Mouse (Mus musculus) MEL (cell line): ENCODE results near the gene E130208F15Rik. TPM values are rescaled to one million over a fixed set of nuclear protein-coding genes. Genes with fewer than 3 reads are reported as not detected.

Experiments
- DNase-seq: peaks from one replicate; pipeline ENCODE4 v3.0.0; 2011; ENCODE audit warnings: low read depth, low spot score
- H3K27ac ChIP-seq: 2 replicates; pipeline ENCODE4 v1.5.1; 2012; ENCODE audit warnings: low read depth, mild to moderate bottlenecking, control low read depth, low read length, moderate library complexity; ENCODE audit not compliant: control insufficient read depth
- H3K27me3 ChIP-seq, 2 experiments: fragments of 150-350 bp in 1 of 2; sonication (generic) in 1 of 2; 2 replicates each; pipeline ENCODE4 v1.6.1; 2012; ENCODE audit warnings: low read length in 2 of 2, mild to moderate bottlenecking in 2 of 2, improper control_type of control experiment in 1 of 2, moderate library complexity in 1 of 2; ENCODE audit not compliant: insufficient read depth in 2 of 2, control insufficient read depth in 1 of 2
- H3K36me3 ChIP-seq, 2 experiments: 2 replicates each; pipeline ENCODE4 v1.6.1; 2012 to 2014; ENCODE audit warnings: low read length in 2 of 2, improper control_type of control experiment in 1 of 2, inconsistent platforms in 1 of 2, mild to moderate bottlenecking in 1 of 2; ENCODE audit not compliant: insufficient read depth in 2 of 2, control insufficient read depth in 1 of 2
- H3K4me1 ChIP-seq, 2 experiments: fragments of 150-350 bp in 1 of 2; sonication (generic) in 1 of 2; 2 replicates each; pipeline ENCODE4 v1.6.1; 2012; ENCODE audit warnings: low read length in 2 of 2, improper control_type of control experiment in 1 of 2, mild to moderate bottlenecking in 1 of 2; ENCODE audit not compliant: insufficient read depth in 2 of 2, control insufficient read depth in 1 of 2
- H3K4me3 ChIP-seq, 2 experiments: fragments of 150-350 bp in 1 of 2; sonication (generic) in 1 of 2; 2 replicates each; pipeline ENCODE4 v1.5.1; 2012; ENCODE audit warnings: low read depth in 2 of 2, low read length in 2 of 2, mild to moderate bottlenecking in 2 of 2, moderate library complexity in 2 of 2, control low read depth in 1 of 2, improper control_type of control experiment in 1 of 2; ENCODE audit not compliant: control insufficient read depth in 1 of 2, insufficient read depth in 1 of 2
- H3K79me2 ChIP-seq: 2 replicates; pipeline ENCODE4 v1.6.1; 2012; ENCODE audit warnings: mild to moderate bottlenecking, low read length, moderate library complexity; ENCODE audit not compliant: control insufficient read depth, poor library complexity, insufficient read depth
- H3K9ac ChIP-seq: 2 replicates; pipeline ENCODE4 v1.6.1; 2012; ENCODE audit warnings: low read depth, mild to moderate bottlenecking, control low read depth, low read length, moderate library complexity; ENCODE audit not compliant: control insufficient read depth, poor library complexity, severe bottlenecking
- H3K9me3 ChIP-seq: fragments of 150-350 bp; sonication (generic); replicated peaks from 2 replicates; pipeline ENCODE4 v1.6.1; 2012; ENCODE audit warnings: mild to moderate bottlenecking, low read length, improper control_type of control experiment, moderate library complexity; ENCODE audit not compliant: insufficient read depth
- BHLHE40 ChIP-seq: IDR thresholded peaks from 2 replicates; pipeline ENCODE4 v1.6.1; 2012; ENCODE audit warnings: low read depth, mild to moderate bottlenecking, inconsistent platforms, low read length, improper control_type of control experiment, borderline replicate concordance
- CTCF ChIP-seq, 3 experiments: IDR thresholded peaks in 2 of 3; conservative IDR thresholded peaks in 1 of 3; 2 replicates each; pipeline ENCODE4 v1.5.1; 2011 to 2012; ENCODE audit warnings: low read length in 3 of 3, low read depth in 2 of 3, mild to moderate bottlenecking in 2 of 3, improper control_type of control experiment in 1 of 3, inconsistent platforms in 1 of 3, mixed read lengths in 1 of 3, moderate library complexity in 1 of 3; ENCODE audit not compliant: control insufficient read depth in 1 of 3, insufficient read depth in 1 of 3, poor library complexity in 1 of 3, severe bottlenecking in 1 of 3
- ELF1 ChIP-seq: IDR thresholded peaks from 2 replicates; pipeline ENCODE4 v1.6.1; 2014; ENCODE audit warnings: low read depth, mild to moderate bottlenecking, inconsistent platforms, low read length, improper control_type of control experiment, moderate library complexity
- EP300 ChIP-seq, 2 experiments: IDR thresholded peaks; 2 replicates each; pipeline ENCODE4 v1.6.1; 2011; ENCODE audit warnings: improper control_type of control experiment in 2 of 2, low read length in 2 of 2, low read depth in 1 of 2, mild to moderate bottlenecking in 1 of 2
- ETS1 ChIP-seq: IDR thresholded peaks from 2 replicates; pipeline ENCODE4 v1.6.1; 2012; ENCODE audit warnings: low read depth, mild to moderate bottlenecking, inconsistent platforms, low read length, improper control_type of control experiment, moderate library complexity
- GABPA ChIP-seq: IDR thresholded peaks from 2 replicates; pipeline ENCODE4 v1.6.1; 2012; ENCODE audit warnings: low read depth, mild to moderate bottlenecking, inconsistent platforms, low read length, improper control_type of control experiment, moderate library complexity
- GATA1 ChIP-seq: IDR thresholded peaks from 2 replicates; pipeline ENCODE4 v1.6.1; 2011; ENCODE audit warnings: low read depth, low read length, improper control_type of control experiment
- HCFC1 ChIP-seq: IDR thresholded peaks from 2 replicates; pipeline ENCODE4 v1.6.1; 2012; ENCODE audit warnings: low read depth, mild to moderate bottlenecking, inconsistent platforms, low read length, improper control_type of control experiment, moderate library complexity
- JUND ChIP-seq: IDR thresholded peaks from 2 replicates; pipeline ENCODE4 v1.6.1; 2011; ENCODE audit warnings: low read depth, mild to moderate bottlenecking, improper control_type of control experiment, low read length
- KAT2A ChIP-seq: conservative IDR thresholded peaks from 2 replicates; pipeline ENCODE4 v1.6.1; 2012; ENCODE audit warnings: low read depth, low read length, improper control_type of control experiment, inconsistent platforms
- MAFK ChIP-seq: IDR thresholded peaks from 2 replicates; pipeline ENCODE4 v1.6.1; 2011; ENCODE audit warnings: low read depth, mild to moderate bottlenecking, low read length, improper control_type of control experiment, borderline replicate concordance
- MAX ChIP-seq: IDR thresholded peaks from 2 replicates; pipeline ENCODE4 v1.6.1; 2011; ENCODE audit warnings: low read length, improper control_type of control experiment
- MAZ ChIP-seq: IDR thresholded peaks from 2 replicates; pipeline ENCODE4 v1.6.1; 2012; ENCODE audit warnings: low read depth, mild to moderate bottlenecking, inconsistent platforms, low read length, improper control_type of control experiment
- MEF2A ChIP-seq: IDR thresholded peaks from 2 replicates; pipeline ENCODE4 v1.6.1; 2014; ENCODE audit warnings: low read depth, mild to moderate bottlenecking, inconsistent platforms, low read length, improper control_type of control experiment; ENCODE audit not compliant: poor library complexity, insufficient replicate concordance, severe bottlenecking; ENCODE audit errors: extremely low read depth
- MXI1 ChIP-seq: IDR thresholded peaks from 2 replicates; pipeline ENCODE4 v1.6.1; 2011; ENCODE audit warnings: mild to moderate bottlenecking, low read depth, low read length, improper control_type of control experiment
- MYC ChIP-seq: IDR thresholded peaks from 2 replicates; pipeline ENCODE4 v1.6.1; 2011; ENCODE audit warnings: low read depth, mild to moderate bottlenecking, low read length, improper control_type of control experiment, moderate library complexity
- NELFE ChIP-seq: IDR thresholded peaks from 2 replicates; pipeline ENCODE4 v1.6.1; 2011; ENCODE audit warnings: low read depth, low read length, improper control_type of control experiment
- POLR2A ChIP-seq, 2 experiments: IDR thresholded peaks; 2 replicates each; pipeline ENCODE4 v1.6.1; 2011 to 2012; ENCODE audit warnings: low read length in 2 of 2, mild to moderate bottlenecking in 2 of 2, control low read depth in 1 of 2, improper control_type of control experiment in 1 of 2, low read depth in 1 of 2, moderate library complexity in 1 of 2; ENCODE audit not compliant: control insufficient read depth in 1 of 2, insufficient read depth in 1 of 2, poor library complexity in 1 of 2
- POLR2AphosphoS5 ChIP-seq: IDR thresholded peaks from 2 replicates; pipeline ENCODE4 v1.6.1; 2012; ENCODE audit warnings: low read depth, borderline replicate concordance, mild to moderate bottlenecking, inconsistent platforms, low read length, moderate library complexity, mixed read lengths
- RAD21 ChIP-seq: IDR thresholded peaks from 2 replicates; pipeline ENCODE4 v1.6.1; 2011; ENCODE audit warnings: mild to moderate bottlenecking, low read depth, low read length, improper control_type of control experiment
- RCOR1 ChIP-seq: IDR thresholded peaks from 2 replicates; pipeline ENCODE4 v1.6.1; 2012; ENCODE audit warnings: low read depth, mild to moderate bottlenecking, inconsistent platforms, low read length, improper control_type of control experiment
- SIN3A ChIP-seq: IDR thresholded peaks from 2 replicates; pipeline ENCODE4 v1.6.1; 2012; ENCODE audit warnings: low read length, improper control_type of control experiment, inconsistent platforms
- TAL1 ChIP-seq: IDR thresholded peaks from 2 replicates; pipeline ENCODE4 v1.6.1; 2012; ENCODE audit warnings: mild to moderate bottlenecking, inconsistent platforms, low read length, moderate library complexity, mixed read lengths
- TBP ChIP-seq: IDR thresholded peaks from 2 replicates; pipeline ENCODE4 v1.8.0; 2011; ENCODE audit warnings: low read depth, low read length, improper control_type of control experiment
- TCF12 ChIP-seq: IDR thresholded peaks from 2 replicates; pipeline ENCODE4 v1.6.1; 2014; ENCODE audit warnings: low read depth, mild to moderate bottlenecking, inconsistent platforms, low read length, improper control_type of control experiment, moderate library complexity
- ZMIZ1 ChIP-seq: IDR thresholded peaks from 2 replicates; pipeline ENCODE4 v1.6.1; 2012; ENCODE audit warnings: low read depth, mild to moderate bottlenecking, inconsistent platforms, low read length, improper control_type of control experiment, moderate library complexity
- ZNF384 ChIP-seq: IDR thresholded peaks from 2 replicates; pipeline ENCODE4 v1.6.1; 2012; ENCODE audit warnings: low read depth, mild to moderate bottlenecking, inconsistent platforms, low read length, improper control_type of control experiment
- polyA plus RNA-seq, 2 experiments: library from polyadenylated mRNA; stranded (reverse) in 1 of 2; unstranded in 1 of 2; fragments of >175 nt in 1 of 2; fragments of >200 nt in 1 of 2; gene quantifications; 2 replicates each; pipeline versions ENCODE4 v1.2.1 to v1.2.4; 2012; ENCODE audit warnings: low replicate concordance in 2 of 2, low read depth in 1 of 2; ENCODE audit not compliant: insufficient read length in 2 of 2, insufficient read depth in 1 of 2, missing spikeins in 1 of 2
- total RNA-seq: library from RNA; depleted of rRNA; stranded (reverse); fragments of 300-350 nt; gene quantifications from 2 replicates; pipeline ENCODE4 v1.2.3, GENCODE M21; 2012

Gene E130208F15Rik
- total and polyA plus RNA-seq, 3 experiments = 0.96 to 3.2 TPM; not detected in 1

DNA sequence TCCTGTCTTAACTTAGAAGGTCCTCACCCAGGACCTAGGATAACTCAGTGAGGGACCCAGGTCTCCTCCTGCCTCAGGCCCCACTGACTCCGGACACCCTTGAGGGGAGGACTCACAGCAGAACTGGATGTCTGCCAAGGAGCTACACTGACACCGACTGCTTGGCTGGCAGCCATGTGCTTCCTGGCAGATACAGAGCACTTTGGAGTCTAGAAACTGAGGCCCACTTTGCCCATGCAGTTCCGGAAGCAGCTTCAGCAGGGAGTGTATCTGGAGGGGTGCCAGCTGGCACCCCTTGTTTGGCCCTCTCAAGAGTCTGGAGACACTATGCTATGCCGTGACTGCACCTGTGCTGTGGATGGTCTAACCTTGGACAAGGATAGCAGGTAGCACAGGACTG is 11.9 kb downstream of the E130208F15Rik start:
- H3K4me1 ChIP-seq = peaks cover 4 to 19% of the 10 kb centered on the region in 2 experiments; a peak in 3 of 4 replicates
- no peak for TF ChIP-seq MEF2A
- TF ChIP-seq RAD21 = no peak
- TF ChIP-seq ZMIZ1 = no peak
- peak; percentile 82 for TF ChIP-seq MYC
- peak; percentile 91 for TF ChIP-seq ETS1
- TF ChIP-seq EP300 (IDR thresholded peaks at IDR 0.05; ENCODE audit: low read depth in 1 of 2, low read length in 2 of 2) = peak; percentile 64 to 65; a peak in 3 of 4 replicates
- no peak for TF ChIP-seq CTCF (IDR thresholded peaks at IDR 0.05 in 2 of 3, conservative IDR thresholded peaks at IDR 0.05 in 1 of 3; ENCODE audit: control insufficient read depth in 1 of 3, insufficient read depth in 1 of 3, low read depth in 2 of 3, low read length in 3 of 3, poor library complexity in 1 of 3, severe bottlenecking in 1 of 3)
- TF ChIP-seq NELFE = no peak
- no peak for TF ChIP-seq JUND
- no peak for TF ChIP-seq TBP
- TF ChIP-seq SIN3A = peak; percentile 43
- peak; percentile 70 for TF ChIP-seq MAZ
- TF ChIP-seq BHLHE40 = no peak; the same call in 1 of the 2 replicates
- peak; percentile 80 for TF ChIP-seq MAX
- TF ChIP-seq TAL1 = peak; percentile 61
- TF ChIP-seq TCF12 = peak; percentile 69; the same call in 1 of the 2 replicates
- no peak for TF ChIP-seq POLR2AphosphoS5
- peak; percentile 85 for TF ChIP-seq RCOR1
- TF ChIP-seq MXI1 = peak; percentile 79
- no peak; the same call in 1 of the 2 replicates for TF ChIP-seq ZNF384
- TF ChIP-seq KAT2A = no peak
- TF ChIP-seq MAFK = peak; percentile 34; the same call in 1 of the 2 replicates
- TF ChIP-seq GATA1 = peak; percentile 37; the same call in 1 of the 2 replicates
- TF ChIP-seq GABPA = no peak
- peak; percentile 80 for TF ChIP-seq ELF1
- 0 out of 2 replicates have a peak, but pooled peaks have one; percentile 31 for TF ChIP-seq HCFC1
- no peak for TF ChIP-seq POLR2A (IDR thresholded peaks at IDR 0.05; ENCODE audit: control insufficient read depth in 1 of 2, insufficient read depth in 1 of 2, low read depth in 1 of 2, low read length in 2 of 2, poor library complexity in 1 of 2)
- TF ChIP-seq, all 39 proteins: peak for 14
- peak; percentile 95 for DNase-seq
- Histone ChIP-seq H3K79me2 (no peaks in the 10 kb centered on the region), H3K36me3 (peaks cover 0 to 11% of the 10 kb centered on the region in 2 experiments; a peak in 2 of 4 replicates), H3K27ac (peak overlapping the region; percentile 39; the same call in 1 of the 2 replicates), H3K27me3 (peaks cover 0 to under 1% of the 10 kb centered on the region in 2 experiments; a peak in 2 of 4 replicates), H3K9ac (no peak overlapping the region), H3K4me3 (no peak overlapping the region), H3K9me3 (no peaks in the 10 kb centered on the region)
